Mouse (Mus musculus): Measurements from ENCODE around the gene Ptpn13.

GRCm38 (mm10) chr5:103395683-103396082 lies 29.3 kb upstream of the Ptpn13 start:
- no peak for TF ChIP-seq POLR2A (IDR thresholded peaks at IDR 0.05; ENCODE audit: borderline replicate concordance, low read depth, low read length)
- TF ChIP-seq CTCF (IDR thresholded peaks at IDR 0.05; ENCODE audit: low read depth, low read length), result no peak

All from bone marrow macrophage, adult 2 months (primary cell).